Mouse (Mus musculus) cerebellum, adult 2 months (tissue): ENCODE measurements around the gene Il9r. TPM values are rescaled to one million over a fixed set of nuclear protein-coding genes. Genes with fewer than 3 reads are reported as not detected.
A peak's percentile ranks its signal among the peaks of the same experiment; 100 is the strongest.

Experiments used
- DNase-seq, 2 experiments: peaks; one replicate each; pipeline ENCODE4 v3.0.0; 2021
- H3K27ac ChIP-seq: fragments of 200-500 bp; 2 replicates; pipeline ENCODE4 v1.5.1; 2012; ENCODE audit warnings: low read length, control low read depth, inconsistent platforms; ENCODE audit not compliant: insufficient read depth
- H3K27me3 ChIP-seq: fragments of 200-500 bp; 2 replicates; pipeline ENCODE4 v1.6.1; 2012; ENCODE audit warnings: inconsistent platforms, mild to moderate bottlenecking, low read length, moderate library complexity; ENCODE audit not compliant: control insufficient read depth, insufficient read depth
- H3K4me1 ChIP-seq: fragments of 200-500 bp; 2 replicates; pipeline ENCODE4 v1.6.1; 2011; ENCODE audit warnings: low read length; ENCODE audit not compliant: control insufficient read depth, insufficient read depth
- H3K4me3 ChIP-seq: fragments of 200-500 bp; replicated peaks from 2 replicates; pipeline ENCODE3; 2011; ENCODE audit warnings: mild to moderate bottlenecking, low read depth, low read length, control low read depth; ENCODE audit not compliant: insufficient read depth
- CTCF ChIP-seq: fragments of 200-500 bp; IDR thresholded peaks from 2 replicates; pipeline ENCODE4 v1.5.1; 2011; ENCODE audit warnings: low read depth, mild to moderate bottlenecking, control low read depth, low read length, moderate library complexity, borderline replicate concordance; ENCODE audit not compliant: insufficient read depth
- POLR2A ChIP-seq: fragments of 200-500 bp; IDR thresholded peaks from 2 replicates; pipeline ENCODE4 v1.6.1; 2011; ENCODE audit warnings: low read length, control low read depth, borderline replicate concordance; ENCODE audit not compliant: insufficient read depth
- WGBS: fragments of 180-500 bp; shearing (Covaris S2); methylation state at CpG from one replicate; pipeline ENCODE4 v1.1.7; 2018; 5-methylcytosine and 5-hydroxymethylcytosine counted together
- polyA plus RNA-seq: library from polyadenylated mRNA; depleted of rRNA; stranded (reverse); fragments of >200 nt; gene quantifications from 2 replicates; pipeline ENCODE4 v1.2.3, GENCODE M21; 2012; rRNA removed

The Il9r gene
- polyA plus RNA-seq, result not detected in 2 replicates

DNA sequence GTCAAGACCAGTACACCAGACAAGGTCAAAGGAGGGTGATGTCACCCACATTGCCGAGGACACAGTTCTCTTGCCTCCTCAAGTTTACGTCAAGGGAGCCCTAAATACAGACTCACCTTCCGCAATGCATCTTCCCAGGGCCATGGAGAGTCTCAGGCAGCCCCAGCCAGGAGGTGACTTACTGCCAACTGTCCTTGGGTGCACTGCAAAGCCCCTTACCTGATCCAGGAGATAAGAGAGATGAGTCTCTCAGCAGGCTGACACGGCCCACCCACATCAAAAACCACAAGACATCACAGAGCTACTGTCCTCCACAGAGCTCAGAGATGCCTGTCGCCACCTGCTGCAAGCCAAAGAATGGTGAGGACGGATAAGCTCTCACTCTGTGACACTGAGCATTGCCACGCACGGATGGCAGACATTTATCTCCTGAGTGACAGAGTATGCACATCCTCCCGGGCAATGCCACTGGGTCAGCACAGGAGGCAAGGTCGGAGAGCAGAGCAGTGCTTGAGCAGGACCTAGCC is at the start of gene Il9r:
Il9r (minus strand) TSS at position 205 of the 527 bp plus-strand sequence.
- 72% methylated on average over 10 of the region's 10 CpGs for WGBS
- no peak for DNase-seq
- H3K4me1 ChIP-seq, result no peaks in the 10 kb centered on the region
- no peaks in the 10 kb centered on the region for H3K27me3 ChIP-seq
- no peak within 1 kb of the TSS for H3K4me3 ChIP-seq
- no peak for TF ChIP-seq POLR2A
- no peak for TF ChIP-seq CTCF
- H3K27ac ChIP-seq, result no peak within 1 kb of the TSS

DNA sequence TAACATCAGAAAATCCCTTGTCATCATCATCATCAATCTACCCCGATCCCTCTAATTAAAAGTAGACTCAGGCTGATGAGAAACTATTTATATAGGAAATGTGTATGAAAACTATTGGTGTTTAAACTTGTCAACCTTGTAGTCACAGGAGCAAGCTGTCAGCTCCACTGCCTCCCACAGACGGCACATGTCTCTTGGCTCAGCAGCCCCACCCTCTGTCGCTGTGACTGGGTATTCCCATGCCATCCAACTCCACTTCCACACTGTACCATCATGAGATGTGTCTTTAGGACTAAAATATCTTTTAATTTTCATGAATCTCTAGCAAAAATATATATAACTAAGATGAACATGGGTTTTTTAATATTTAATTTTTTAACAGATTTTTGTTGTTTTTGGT is 48.3 kb upstream of the Il9r start:
- 63% methylated on average over 3 of the region's 3 CpGs for whole genome bisulfite sequencing
- Histone ChIP-seq H3K27me3 (no peaks in the 10 kb centered on the region), H3K4me1 (no peaks in the 10 kb centered on the region), H3K4me3 (no peak overlapping the region), H3K27ac (no peak overlapping the region)
- TF ChIP-seq CTCF, result no peak
- TF ChIP-seq POLR2A, result no peak
- no peak for DNase-seq

DNA sequence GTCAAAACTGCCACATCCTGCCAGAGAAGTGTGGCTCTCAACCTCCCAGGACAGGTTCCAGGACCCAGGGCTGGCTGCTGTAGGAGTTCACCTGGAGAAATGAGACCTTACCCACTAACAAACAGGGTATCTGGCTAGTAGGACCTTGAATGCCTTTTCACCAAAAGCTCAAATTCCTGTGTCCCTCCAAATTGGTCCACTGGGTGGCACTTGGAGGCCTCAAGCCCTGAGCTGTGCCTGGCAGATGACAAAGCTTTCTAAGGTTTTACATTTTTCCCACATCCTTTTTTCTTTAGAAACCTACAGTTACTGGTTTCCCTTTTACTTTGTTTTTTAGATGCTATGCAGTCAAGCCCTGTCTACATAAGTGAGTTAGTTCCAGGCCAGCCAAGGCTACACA is 47.0 kb upstream of the Il9r start:
- Histone ChIP-seq H3K4me3 (no peak overlapping the region), H3K4me1 (no peaks in the 10 kb centered on the region), H3K27me3 (no peaks in the 10 kb centered on the region), H3K27ac (no peak overlapping the region)
- DNase-seq, result no peak
- no peak for TF ChIP-seq POLR2A
- TF ChIP-seq CTCF, result 0 out of 2 replicates have a peak, but pooled peaks have one; percentile 14

DNA sequence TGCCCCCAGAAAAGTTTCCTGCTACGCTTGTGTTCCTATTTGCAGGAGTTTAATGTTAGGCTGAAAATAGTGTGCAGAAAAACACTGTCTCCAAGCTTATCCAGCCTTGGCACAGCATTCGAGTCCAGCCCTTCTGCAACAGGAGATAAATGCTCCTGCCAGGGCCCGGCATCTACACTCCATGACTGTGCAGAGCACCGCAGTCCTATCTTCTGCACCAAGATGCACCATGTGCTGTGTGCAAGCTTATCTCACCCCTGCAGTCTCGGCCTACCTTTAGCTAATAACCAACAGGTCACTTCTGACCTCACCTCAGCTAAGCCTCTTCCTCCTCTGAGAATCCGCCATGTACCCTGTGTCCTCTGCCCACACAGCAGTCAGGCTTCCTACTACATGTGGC is 45.5 kb upstream of the Il9r start:
- H3K27ac ChIP-seq, result no peak overlapping the region
- no peaks in the 10 kb centered on the region for H3K4me1 ChIP-seq
- TF ChIP-seq POLR2A (no peak), CTCF (no peak)
- H3K27me3 ChIP-seq, result no peaks in the 10 kb centered on the region
- no peak overlapping the region for H3K4me3 ChIP-seq
- DNase-seq, result no peak
- 94% methylated on average over 6 of the region's 6 CpGs for WGBS

DNA sequence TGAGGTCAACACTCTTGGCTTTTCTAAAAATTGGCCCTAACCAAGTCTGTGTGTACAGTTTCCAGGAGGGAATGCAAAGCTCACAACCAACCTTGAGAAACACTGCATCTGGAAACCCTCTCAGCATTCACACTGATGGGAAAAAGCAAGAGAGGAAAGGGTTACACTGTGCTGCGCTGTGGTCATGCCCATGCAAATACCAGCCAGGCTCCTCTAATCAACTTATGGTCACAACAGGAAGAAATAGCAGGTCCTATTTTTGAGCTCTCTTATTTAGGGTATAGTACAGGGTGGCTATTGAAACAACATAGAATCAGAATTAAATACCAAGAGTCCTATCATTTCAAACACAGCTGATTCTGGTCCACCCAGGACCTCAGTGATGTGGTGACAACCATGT is 44.5 kb upstream of the Il9r start:
- WGBS, result 79% methylated on average over 1 of the region's 1 CpGs
- TF ChIP-seq CTCF (no peak), POLR2A (no peak)
- DNase-seq, result no peak
- Histone ChIP-seq H3K4me3 (no peak overlapping the region), H3K27me3 (no peaks in the 10 kb centered on the region), H3K27ac (no peak overlapping the region), H3K4me1 (no peaks in the 10 kb centered on the region)

DNA sequence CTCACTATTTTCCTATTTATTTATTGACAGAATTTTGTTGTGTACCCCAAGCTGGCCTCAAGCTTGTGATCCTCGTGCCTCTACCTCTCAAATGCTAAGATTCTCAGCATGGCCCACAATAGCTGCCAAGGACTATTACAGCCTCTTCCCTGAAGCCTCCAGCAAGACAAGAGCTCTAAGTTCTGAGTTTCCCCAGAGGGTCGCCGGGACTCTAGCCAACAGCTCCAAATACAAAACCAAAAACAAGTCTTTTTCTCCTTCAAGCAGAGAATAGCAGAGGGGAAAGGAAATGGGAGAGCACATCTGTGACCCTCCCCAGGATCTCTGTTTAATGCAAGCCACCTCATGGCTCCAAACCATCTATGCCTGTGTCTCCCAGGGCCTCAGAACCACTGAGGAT is 44.0 kb upstream of the Il9r start:
- H3K27me3 ChIP-seq, result no peaks in the 10 kb centered on the region
- 52% methylated on average over 3 of the region's 3 CpGs for WGBS
- TF ChIP-seq POLR2A (no peak), CTCF (no peak)
- no peak overlapping the region for H3K4me3 ChIP-seq
- no peaks in the 10 kb centered on the region for H3K4me1 ChIP-seq
- H3K27ac ChIP-seq, result no peak overlapping the region
- DNase-seq, result no peak

DNA sequence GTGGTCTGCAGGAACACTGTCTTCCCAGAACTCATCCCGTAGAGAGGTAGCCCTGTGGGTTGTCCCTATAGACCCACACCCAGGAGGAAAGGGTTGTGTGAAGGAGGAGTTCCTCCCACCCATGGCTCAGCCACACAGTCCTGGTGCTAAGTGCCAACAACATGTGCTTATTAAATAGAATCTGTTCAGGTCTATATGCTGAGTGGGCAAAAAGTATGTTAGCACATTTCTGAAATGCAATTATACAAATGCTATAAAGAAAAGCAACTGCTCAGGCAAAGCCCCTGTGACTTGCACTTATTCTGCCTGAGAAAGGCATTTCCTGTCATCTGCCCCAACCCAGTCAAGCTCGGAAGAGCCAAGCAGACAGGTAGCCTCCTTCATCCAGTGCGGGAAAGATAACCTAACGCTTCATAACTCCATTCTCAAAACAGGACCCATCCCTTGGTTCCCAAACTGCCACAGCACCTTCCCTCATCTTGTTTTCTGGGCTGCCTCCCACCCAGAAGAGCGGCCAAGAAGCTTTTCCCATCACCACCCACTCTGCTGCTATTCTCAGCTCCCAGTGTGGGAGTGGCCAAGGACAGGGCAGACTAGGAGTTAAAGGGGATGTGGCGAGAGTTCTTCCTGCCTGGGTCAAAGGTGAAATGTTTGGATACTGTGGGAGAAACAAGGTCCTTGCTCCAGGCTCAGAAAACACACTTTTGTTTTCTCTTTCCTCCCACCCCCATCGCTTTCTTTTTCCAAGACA is 43.3 kb upstream of the Il9r start:
- 83% methylated on average over 7 of the region's 7 CpGs for WGBS
- H3K4me1 ChIP-seq, result no peaks in the 10 kb centered on the region
- H3K4me3 ChIP-seq, result no peak overlapping the region
- no peaks in the 10 kb centered on the region for H3K27me3 ChIP-seq
- no peak for TF ChIP-seq POLR2A
- TF ChIP-seq CTCF, result no peak
- no peak overlapping the region for H3K27ac ChIP-seq
- DNase-seq, result no peak

DNA sequence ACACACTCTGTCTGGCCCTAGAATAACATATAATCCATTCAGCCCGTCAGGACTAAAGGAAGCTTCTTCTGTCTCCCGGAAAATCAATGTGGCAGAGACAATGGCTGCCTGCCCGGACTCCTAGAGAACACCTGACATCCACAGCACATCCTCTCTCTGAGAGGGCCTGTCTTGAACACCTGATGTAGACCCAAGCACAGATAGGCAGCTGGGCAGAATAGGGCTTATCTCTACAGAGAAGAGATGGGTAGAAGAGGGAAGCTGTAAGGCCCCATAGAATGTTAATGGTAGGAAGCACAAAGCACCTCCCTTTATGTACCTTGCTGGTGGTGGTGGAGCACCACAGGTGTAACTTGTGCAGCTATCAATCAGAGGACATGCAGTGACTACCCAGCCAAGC is 42.1 kb upstream of the Il9r start:
- 79% methylated on average over 3 of the region's 3 CpGs for WGBS
- no peak for DNase-seq
- TF ChIP-seq POLR2A, result no peak
- no peak for TF ChIP-seq CTCF
- H3K4me3 ChIP-seq, result no peak overlapping the region
- H3K4me1 ChIP-seq, result peaks cover 7% of the 10 kb centered on the region
- H3K27me3 ChIP-seq, result no peaks in the 10 kb centered on the region
- H3K27ac ChIP-seq, result no peak overlapping the region
